Mouse (Mus musculus) adrenal gland, adult 8-10 months (tissue): ENCODE results near the gene Krtap21-1. TPM values are rescaled to one million over a fixed set of nuclear protein-coding genes. Genes with fewer than 3 reads are reported as not detected.
A peak's percentile ranks its signal among the peaks of the same experiment; 100 is the strongest.

Experiments used
- DNase-seq: peaks from one replicate; pipeline ENCODE4 v3.0.0; 2022
- total RNA-seq, 4 experiments: library from RNA; stranded (reverse); gene quantifications; 2 replicates each; pipeline ENCODE4 v1.2.4; 2022

Krtap21-1 gene
- total RNA-seq, result not detected

DNA sequence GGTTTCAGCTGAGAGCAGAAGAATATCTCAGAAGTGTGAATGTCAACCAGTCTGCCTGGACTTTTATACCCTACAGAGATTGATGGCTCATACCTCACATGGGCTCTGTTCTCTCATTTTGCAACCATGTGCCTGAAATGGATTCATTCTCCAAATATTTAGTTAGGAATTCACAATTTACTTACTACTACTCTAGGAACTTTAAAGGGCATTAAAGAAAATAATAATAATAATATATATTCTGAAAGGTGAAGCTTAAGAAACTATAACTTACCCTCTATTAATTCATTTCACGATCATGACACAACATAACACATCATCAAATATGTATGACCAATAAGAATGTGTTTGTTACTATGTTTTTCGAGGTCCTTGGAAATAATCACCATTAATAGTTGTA, at the start of gene Krtap21-1:
TSS of gene Krtap21-1 (minus strand) at position 101 of the 400 bp plus-strand sequence.
- no peak for DNase-seq

- no peak for DNase-seq
These were observed 25.9 kb upstream of the Krtap21-1 start for GRCm38 (mm10) chr16:89429586-89429985.

GRCm38 (mm10) chr16:89425310-89425709, 21.6 kb upstream of the Krtap21-1 start:
- no peak for DNase-seq

GRCm38 (mm10) chr16:89420011-89420410, 16.3 kb upstream of the Krtap21-1 start, which contains the start of gene Krtap6-2:
Gene Krtap6-2 (minus strand): TSS chr16:89420111.
- DNase-seq, result no peak

- peak; percentile 33 for DNase-seq
These were observed 12.6 kb upstream of the Krtap21-1 start for GRCm38 (mm10) chr16:89416311-89416710.

- DNase-seq, result no peak
These were observed 6.8 kb upstream of the Krtap21-1 start for GRCm38 (mm10) chr16:89410345-89411068.

GRCm38 (mm10) chr16:89372734-89373461, 30.8 kb downstream of the Krtap21-1 start:
- no peak for DNase-seq

Other genes with a start within 250 kb of the Krtap21-1 start
- gene Gm9789, start 245.9 kb downstream of the Krtap21-1 start, total RNA-seq, result not detected
- not detected for gene Gm7735, start 234.4 kb downstream of the Krtap21-1 start, total RNA-seq
- gene 1110057P08Rik, start 229.1 kb downstream of the Krtap21-1 start, total RNA-seq, result not detected
- not detected for gene Krtap20-2, start 198.0 kb downstream of the Krtap21-1 start, total RNA-seq
- gene Krtap6-2, start 16.2 kb upstream of the Krtap21-1 start, total RNA-seq, result not detected
- gene Krtap8-1, start 84.1 kb upstream of the Krtap21-1 start, total RNA-seq, result not detected
- gene Krtap7-1, start 104.5 kb upstream of the Krtap21-1 start, total RNA-seq, result not detected
- not detected for gene Krtap11-1, start 167.3 kb upstream of the Krtap21-1 start, total RNA-seq